Mouse (Mus musculus): ENCODE results near the gene Gm16405.
"Not testable (repeated sequence)": the region's sequence is repeated elsewhere in the genome, so short reads cannot be mapped to it uniquely, and the experiment has no call there.

Gm16405 gene

DNA sequence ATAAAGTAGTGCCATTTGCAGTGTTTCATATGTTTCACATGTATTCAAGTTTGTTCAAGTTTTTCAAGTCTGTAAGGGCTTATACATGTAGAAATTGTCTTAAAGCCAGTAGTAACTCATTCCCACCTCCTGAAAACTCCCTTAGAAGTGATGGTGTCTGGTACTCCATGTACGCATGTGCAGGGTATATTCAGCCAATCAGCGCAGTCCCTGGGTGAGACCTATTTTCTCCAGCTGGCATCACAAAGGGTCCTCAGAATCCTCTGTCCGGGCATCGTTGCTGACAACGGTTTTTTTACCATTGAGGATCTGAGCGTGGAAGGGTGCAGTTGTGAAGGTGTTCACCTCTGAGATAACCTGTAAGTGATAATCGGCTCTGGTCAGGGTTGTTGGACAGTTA is at the start of gene Gm16405:
TSS of gene Gm16405 (plus strand) at position 301 of the 400 bp plus-strand sequence.
- not testable (repeated sequence) for DNase-seq

Measured in kidney, postnatal 10 days (tissue).